Mouse (Mus musculus): Measurements from ENCODE around the gene Pappa.

DNA sequence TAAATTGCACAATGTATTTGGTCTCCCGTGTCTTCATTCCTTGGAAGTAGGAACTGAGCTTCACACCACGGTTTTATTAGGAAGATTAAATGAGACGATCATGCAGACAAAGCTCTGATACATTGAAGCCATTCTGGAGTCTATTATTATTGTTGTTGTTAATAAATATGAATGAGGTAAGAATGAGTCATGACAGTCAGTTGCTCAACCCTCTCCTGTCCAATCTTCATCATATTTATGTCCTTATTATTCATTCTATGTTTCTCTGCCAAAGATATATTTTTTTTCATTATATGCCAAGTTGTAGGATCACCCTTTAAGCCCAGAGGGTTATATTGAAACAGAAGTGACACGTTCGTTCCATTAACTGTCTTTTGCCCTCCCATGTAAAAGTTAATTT, 36.4 kb upstream of the Pappa start:
- TF ChIP-seq CTCF (IDR thresholded peaks at IDR 0.05; ENCODE audit: control insufficient read depth, insufficient read depth, insufficient replicate concordance, low read depth, low read length) (no peak), POLR2A (IDR thresholded peaks at IDR 0.05; ENCODE audit: control insufficient read depth, low read depth, low read length) (no peak)
